Mouse (Mus musculus): ENCODE measurements around the gene Ndufaf2. TPM values are rescaled to one million over a fixed set of nuclear protein-coding genes. Genes with fewer than 3 reads are reported as not detected.

The Ndufaf2 gene
- polyA plus RNA-seq, 1 experiment from 2014 or later = 62.3 TPM

GRCm38 (mm10) chr13:108118188-108118587 lies 40.2 kb downstream of the Ndufaf2 start:
- H3K36me3 ChIP-seq = no peaks in the 10 kb centered on the region
- no peaks in the 10 kb centered on the region for H3K27me3 ChIP-seq (replicated peaks)
- WGBS = 25% methylated on average over 1 of the region's 1 CpGs
- H3K4me3 ChIP-seq = no peak overlapping the region
- no peak overlapping the region for H3K27ac ChIP-seq (ENCODE audit: poor library complexity, severe bottlenecking)
- H3K4me2 ChIP-seq = no peak overlapping the region
- H3K9me3 ChIP-seq (replicated peaks) = no peaks in the 10 kb centered on the region
- H3K4me1 ChIP-seq (replicated peaks) = peaks cover 26% of the 10 kb centered on the region
- H3K9ac ChIP-seq = no peak overlapping the region
- no peak for ATAC-seq (ENCODE audit: insufficient number of reproducible peaks, low FRiP score)

- H3K4me3 ChIP-seq = no peak overlapping the region
- ATAC-seq (ENCODE audit: insufficient number of reproducible peaks, low FRiP score) = no peak
- H3K9me3 ChIP-seq (replicated peaks) = no peaks in the 10 kb centered on the region
Measured at GRCm38 (mm10) chr13:108117654-108118053, 40.8 kb downstream of the Ndufaf2 start.

GRCm38 (mm10) chr13:108114257-108114656 lies 44.2 kb downstream of the Ndufaf2 start:
- Histone ChIP-seq H3K9ac (no peak overlapping the region), H3K4me1 (replicated peaks) (peaks cover 17% of the 10 kb centered on the region), H3K4me2 (no peak overlapping the region), H3K36me3 (no peaks in the 10 kb centered on the region), H3K9me3 (replicated peaks) (no peaks in the 10 kb centered on the region), H3K4me3 (no peak overlapping the region), H3K27me3 (replicated peaks) (no peaks in the 10 kb centered on the region), H3K27ac (ENCODE audit: poor library complexity, severe bottlenecking) (no peak overlapping the region)
- whole genome bisulfite sequencing = 82% methylated on average over 3 of the region's 3 CpGs
- no peak for ATAC-seq (ENCODE audit: insufficient number of reproducible peaks, low FRiP score)

More at GRCm38 (mm10) chr13:108117654-108118053, 40.8 kb downstream of the Ndufaf2 start:
- H3K36me3 ChIP-seq = no peaks in the 10 kb centered on the region
- no peaks in the 10 kb centered on the region for H3K27me3 ChIP-seq (replicated peaks)
- no peak overlapping the region for H3K4me2 ChIP-seq
- peaks cover 26% of the 10 kb centered on the region for H3K4me1 ChIP-seq (replicated peaks)
- H3K27ac ChIP-seq (ENCODE audit: poor library complexity, severe bottlenecking) = no peak overlapping the region
- H3K9ac ChIP-seq = no peak overlapping the region

GRCm38 (mm10) chr13:108113536-108113935 lies 44.9 kb downstream of the Ndufaf2 start:
- no peak overlapping the region for H3K4me2 ChIP-seq
- no peak overlapping the region for H3K4me3 ChIP-seq
- peaks cover 13% of the 10 kb centered on the region for H3K4me1 ChIP-seq (replicated peaks)
- H3K27ac ChIP-seq (ENCODE audit: poor library complexity, severe bottlenecking) = no peak overlapping the region
- ATAC-seq (ENCODE audit: insufficient number of reproducible peaks, low FRiP score) = no peak
- no peaks in the 10 kb centered on the region for H3K36me3 ChIP-seq
- 92% methylated on average over 5 of the region's 5 CpGs for WGBS
- H3K9me3 ChIP-seq (replicated peaks) = no peaks in the 10 kb centered on the region
- no peaks in the 10 kb centered on the region for H3K27me3 ChIP-seq (replicated peaks)
- H3K9ac ChIP-seq = no peak overlapping the region

- H3K36me3 ChIP-seq = no peaks in the 10 kb centered on the region
- peaks cover 3% of the 10 kb centered on the region for H3K4me1 ChIP-seq (replicated peaks)
- no peaks in the 10 kb centered on the region for H3K9me3 ChIP-seq (replicated peaks)
- no peak overlapping the region for H3K9ac ChIP-seq
- no peak overlapping the region for H3K27ac ChIP-seq (ENCODE audit: poor library complexity, severe bottlenecking)
- ATAC-seq (ENCODE audit: insufficient number of reproducible peaks, low FRiP score) = no peak
- no peak overlapping the region for H3K4me3 ChIP-seq
- WGBS = 79% methylated on average over 6 of the region's 6 CpGs
- H3K4me2 ChIP-seq = no peak overlapping the region
- no peaks in the 10 kb centered on the region for H3K27me3 ChIP-seq (replicated peaks)
Measured at GRCm38 (mm10) chr13:108110929-108111328, 47.5 kb downstream of the Ndufaf2 start.

GRCm38 (mm10) chr13:108100700-108101099 lies 57.7 kb downstream of the Ndufaf2 start:
- H3K27ac ChIP-seq (ENCODE audit: poor library complexity, severe bottlenecking) = no peak overlapping the region
- peaks cover 20% of the 10 kb centered on the region for H3K4me1 ChIP-seq (replicated peaks)
- no peak overlapping the region for H3K4me2 ChIP-seq
- no peak overlapping the region for H3K4me3 ChIP-seq
- no peak overlapping the region for H3K9ac ChIP-seq
- no peaks in the 10 kb centered on the region for H3K9me3 ChIP-seq (replicated peaks)
- no peak for ATAC-seq (ENCODE audit: insufficient number of reproducible peaks, low FRiP score)
- H3K27me3 ChIP-seq (replicated peaks) = no peaks in the 10 kb centered on the region
- no peaks in the 10 kb centered on the region for H3K36me3 ChIP-seq
- 11% methylated on average over 2 of the region's 2 CpGs for WGBS

- 51% methylated on average over 7 of the region's 7 CpGs for WGBS
- ATAC-seq (ENCODE audit: insufficient number of reproducible peaks, low FRiP score) = no peak
- Histone ChIP-seq H3K9me3 (replicated peaks) (no peaks in the 10 kb centered on the region), H3K27me3 (replicated peaks) (no peaks in the 10 kb centered on the region), H3K4me1 (replicated peaks) (peaks cover 24% of the 10 kb centered on the region), H3K4me3 (no peak overlapping the region), H3K9ac (no peak overlapping the region), H3K4me2 (no peak overlapping the region), H3K27ac (ENCODE audit: poor library complexity, severe bottlenecking) (no peak overlapping the region), H3K36me3 (no peaks in the 10 kb centered on the region)
Measured at GRCm38 (mm10) chr13:108096446-108096845, 62.0 kb downstream of the Ndufaf2 start.

- no peaks in the 10 kb centered on the region for H3K36me3 ChIP-seq
- H3K4me1 ChIP-seq (replicated peaks) = peaks cover 20% of the 10 kb centered on the region
- H3K4me3 ChIP-seq = no peak overlapping the region
- no peaks in the 10 kb centered on the region for H3K9me3 ChIP-seq (replicated peaks)
- ATAC-seq (ENCODE audit: insufficient number of reproducible peaks, low FRiP score) = no peak
- no peak overlapping the region for H3K27ac ChIP-seq (ENCODE audit: poor library complexity, severe bottlenecking)
- WGBS = 80% methylated on average over 7 of the region's 7 CpGs
- no peak overlapping the region for H3K4me2 ChIP-seq
- H3K9ac ChIP-seq = no peak overlapping the region
- H3K27me3 ChIP-seq (replicated peaks) = no peaks in the 10 kb centered on the region
Measured at GRCm38 (mm10) chr13:108095617-108096016, 62.8 kb downstream of the Ndufaf2 start.

GRCm38 (mm10) chr13:108094681-108095080 lies 63.7 kb downstream of the Ndufaf2 start:
- WGBS = 86% methylated on average over 5 of the region's 5 CpGs

GRCm38 (mm10) chr13:108092290-108092689 lies 66.1 kb downstream of the Ndufaf2 start:
- H3K4me1 ChIP-seq (replicated peaks) = peaks cover 17% of the 10 kb centered on the region
- H3K9ac ChIP-seq = no peak overlapping the region
- H3K27me3 ChIP-seq (replicated peaks) = no peaks in the 10 kb centered on the region
- H3K4me3 ChIP-seq = no peak overlapping the region
- no peaks in the 10 kb centered on the region for H3K9me3 ChIP-seq (replicated peaks)
- H3K4me2 ChIP-seq = no peak overlapping the region
- 89% methylated on average over 7 of the region's 7 CpGs for WGBS
- no peak overlapping the region for H3K27ac ChIP-seq (ENCODE audit: poor library complexity, severe bottlenecking)
- H3K36me3 ChIP-seq = no peaks in the 10 kb centered on the region
- no peak for ATAC-seq (ENCODE audit: insufficient number of reproducible peaks, low FRiP score)

More at GRCm38 (mm10) chr13:108094681-108095080, 63.7 kb downstream of the Ndufaf2 start:
- ATAC-seq (ENCODE audit: insufficient number of reproducible peaks, low FRiP score) = no peak
- H3K27ac ChIP-seq (ENCODE audit: poor library complexity, severe bottlenecking) = no peak overlapping the region
- no peak overlapping the region for H3K9ac ChIP-seq
- no peaks in the 10 kb centered on the region for H3K9me3 ChIP-seq (replicated peaks)
- no peaks in the 10 kb centered on the region for H3K27me3 ChIP-seq (replicated peaks)
- H3K36me3 ChIP-seq = no peaks in the 10 kb centered on the region
- peaks cover 17% of the 10 kb centered on the region for H3K4me1 ChIP-seq (replicated peaks)
- no peak overlapping the region for H3K4me3 ChIP-seq
- H3K4me2 ChIP-seq = no peak overlapping the region

- 69% methylated on average over 4 of the region's 4 CpGs for WGBS
- no peak overlapping the region for H3K4me2 ChIP-seq
- H3K9me3 ChIP-seq (replicated peaks) = no peaks in the 10 kb centered on the region
- no peak overlapping the region for H3K9ac ChIP-seq
- H3K4me3 ChIP-seq = no peak overlapping the region
- no peaks in the 10 kb centered on the region for H3K36me3 ChIP-seq
- ATAC-seq (ENCODE audit: insufficient number of reproducible peaks, low FRiP score) = no peak
- no peaks in the 10 kb centered on the region for H3K4me1 ChIP-seq (replicated peaks)
- no peak overlapping the region for H3K27ac ChIP-seq (ENCODE audit: poor library complexity, severe bottlenecking)
- no peaks in the 10 kb centered on the region for H3K27me3 ChIP-seq (replicated peaks)
Measured at GRCm38 (mm10) chr13:108086724-108087123, 71.7 kb downstream of the Ndufaf2 start.

GRCm38 (mm10) chr13:108086036-108086435 lies 72.4 kb downstream of the Ndufaf2 start:
- Histone ChIP-seq H3K27ac (ENCODE audit: poor library complexity, severe bottlenecking) (no peak overlapping the region), H3K36me3 (no peaks in the 10 kb centered on the region), H3K27me3 (replicated peaks) (no peaks in the 10 kb centered on the region), H3K9me3 (replicated peaks) (no peaks in the 10 kb centered on the region), H3K4me2 (no peak overlapping the region), H3K4me3 (no peak overlapping the region), H3K4me1 (replicated peaks) (no peaks in the 10 kb centered on the region), H3K9ac (no peak overlapping the region)
- no peak for ATAC-seq (ENCODE audit: insufficient number of reproducible peaks, low FRiP score)
- WGBS = 77% methylated on average over 5 of the region's 5 CpGs

All from heart, embryonic 12.5 days (tissue).